Mouse (Mus musculus) testis, adult 2 months (tissue): ENCODE measurements around the gene Mob2.

Experiments
- CTCF ChIP-seq: fragments of 200-500 bp; IDR thresholded peaks from 2 replicates; pipeline ENCODE4 v1.5.1; 2012; ENCODE audit warnings: low read depth, mild to moderate bottlenecking, inconsistent platforms, low read length, moderate library complexity; ENCODE audit not compliant: control insufficient read depth, insufficient read depth, insufficient replicate concordance
- POLR2A ChIP-seq: fragments of 200-500 bp; IDR thresholded peaks from 2 replicates; pipeline ENCODE4 v1.6.1; 2012; ENCODE audit warnings: low read depth, mild to moderate bottlenecking, inconsistent platforms, low read length, moderate library complexity; ENCODE audit not compliant: control insufficient read depth

- TF ChIP-seq CTCF (no peak), POLR2A (no peak)
Observed at GRCm38 (mm10) chr7:142104747-142105146, 43.9 kb upstream of the Mob2 start.
